Mouse (Mus musculus) splenic B cell, adult 2 months (primary cell): Measurements from ENCODE around the gene Mlxip.

ENCODE experiments used
- DNase-seq: peaks from one replicate; pipeline ENCODE4 v3.0.0-alpha.2; 2011; ENCODE audit warnings: low read depth, low spot score
- H3K27me3 ChIP-seq: 2 replicates; pipeline ENCODE4 v1.6.1; 2012; ENCODE audit warnings: mild to moderate bottlenecking, low read length, moderate library complexity, mixed read lengths; ENCODE audit not compliant: control insufficient read depth, poor library complexity, insufficient read depth, severe bottlenecking
- H3K36me3 ChIP-seq: 2 replicates; pipeline ENCODE4 v1.6.1; 2012; ENCODE audit warnings: mild to moderate bottlenecking, low read length, moderate library complexity, mixed read lengths; ENCODE audit not compliant: control insufficient read depth, poor library complexity, insufficient read depth, severe bottlenecking

The Mlxip gene

GRCm38 (mm10) chr5:123436071-123436779, 41.6 kb downstream of the Mlxip start:
- Histone ChIP-seq H3K27me3 (no peaks in the 10 kb centered on the region), H3K36me3 (peaks cover 2% of the 10 kb centered on the region)
- peak; percentile 46 for DNase-seq

DNA sequence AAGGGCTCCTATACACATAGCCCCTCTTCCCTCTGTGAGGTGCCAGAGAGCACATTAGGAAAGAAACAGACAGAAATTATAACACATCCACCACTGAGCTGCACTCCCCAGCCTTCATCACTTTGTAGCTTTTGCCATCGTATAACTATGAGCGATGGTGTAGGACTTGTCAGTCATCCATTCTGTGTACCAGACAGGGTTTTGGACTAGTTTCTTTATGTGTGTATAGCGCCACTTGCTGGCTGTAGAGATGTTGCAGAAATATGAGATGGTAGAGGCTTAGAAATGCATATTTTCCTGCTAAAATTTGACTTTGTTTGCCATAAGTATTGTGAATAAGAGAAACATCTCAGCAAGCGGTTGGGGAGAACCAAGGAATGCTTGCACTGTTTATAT, 42.2 kb downstream of the Mlxip start:
- H3K27me3 ChIP-seq: no peaks in the 10 kb centered on the region
- DNase-seq: peak; percentile 82

GRCm38 (mm10) chr5:123438381-123438780, 43.8 kb downstream of the Mlxip start:
- Histone ChIP-seq H3K36me3 (peaks cover 4% of the 10 kb centered on the region), H3K27me3 (no peaks in the 10 kb centered on the region)
- no peak for DNase-seq

More for the DNA sequence above, 42.2 kb downstream of the Mlxip start:
- H3K36me3 ChIP-seq: peaks cover 2% of the 10 kb centered on the region

DNA sequence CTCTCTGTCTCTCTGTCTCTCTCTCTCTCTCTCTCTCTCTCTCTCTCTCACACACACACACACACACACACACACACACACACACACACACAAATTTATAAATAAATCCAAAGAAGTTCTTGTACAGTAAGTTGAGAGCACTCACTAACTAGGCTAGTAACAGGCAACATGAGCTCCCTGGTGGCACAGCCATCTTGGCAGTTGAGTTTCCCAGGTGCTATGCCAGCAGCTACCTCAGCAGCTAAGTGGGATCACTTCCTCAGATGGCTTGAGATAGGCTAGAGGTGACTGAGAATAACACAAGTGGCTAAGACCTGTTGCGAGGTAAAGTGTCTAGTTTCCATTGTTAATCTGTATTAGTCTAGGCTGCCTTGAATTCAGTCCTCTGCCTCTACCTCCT, 44.7 kb downstream of the Mlxip start:
- DNase-seq: no peak
- H3K27me3 ChIP-seq: no peaks in the 10 kb centered on the region
- H3K36me3 ChIP-seq: peaks cover 5% of the 10 kb centered on the region

GRCm38 (mm10) chr5:123439941-123440340, 45.3 kb downstream of the Mlxip start:
- Histone ChIP-seq H3K36me3 (peaks cover 7% of the 10 kb centered on the region), H3K27me3 (no peaks in the 10 kb centered on the region)
- peak; percentile 29 for DNase-seq

DNA sequence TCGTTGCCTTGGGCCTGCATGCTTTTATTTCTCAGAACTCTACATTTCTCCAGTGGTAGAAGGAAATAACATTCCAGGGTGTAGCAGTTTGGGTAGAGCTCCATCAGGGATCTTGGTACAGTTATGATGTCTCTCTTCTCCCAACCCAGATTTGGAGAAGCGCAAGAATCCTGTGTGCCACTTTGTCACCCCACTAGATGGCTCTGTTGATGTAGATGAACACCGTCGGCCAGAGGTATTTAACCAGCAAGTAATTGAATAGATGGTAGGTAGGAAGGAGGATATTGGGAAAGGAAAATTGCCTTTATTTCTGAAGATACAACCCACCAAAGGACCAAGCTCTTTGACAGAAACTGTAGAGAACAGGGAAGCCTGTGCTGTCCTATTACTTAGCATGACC, 46.1 kb downstream of the Mlxip start:
- Histone ChIP-seq H3K27me3 (no peaks in the 10 kb centered on the region), H3K36me3 (peaks cover 12% of the 10 kb centered on the region)
- DNase-seq: no peak

- H3K27me3 ChIP-seq: no peaks in the 10 kb centered on the region
- H3K36me3 ChIP-seq: peaks cover 13% of the 10 kb centered on the region
- no peak for DNase-seq
Observed at GRCm38 (mm10) chr5:123442283-123442682, 47.7 kb downstream of the Mlxip start.

DNA sequence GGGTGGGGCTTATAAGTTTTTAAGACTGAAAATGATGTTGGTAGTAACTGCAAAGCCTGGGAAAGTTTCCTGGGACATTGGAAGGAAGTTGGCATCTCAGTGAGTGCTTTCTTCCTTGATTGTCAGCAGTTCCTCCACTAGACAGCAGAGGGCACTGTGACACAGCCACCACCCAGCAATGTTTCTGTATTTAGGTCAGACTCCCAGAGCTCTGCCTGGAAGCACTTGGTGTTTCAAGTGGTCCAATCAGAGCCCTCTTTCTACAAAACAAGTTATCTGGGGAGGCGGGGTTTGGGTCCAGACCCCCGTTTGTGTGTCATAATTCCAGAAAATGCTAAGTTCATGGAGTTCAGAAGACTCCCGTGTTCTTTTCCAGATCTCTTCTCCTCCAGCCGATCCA, 49.5 kb downstream of the Mlxip start:
- DNase-seq: peak; percentile 81
- Histone ChIP-seq H3K36me3 (peaks cover 14% of the 10 kb centered on the region), H3K27me3 (no peaks in the 10 kb centered on the region)

- H3K36me3 ChIP-seq: peaks cover 19% of the 10 kb centered on the region
- H3K27me3 ChIP-seq: no peaks in the 10 kb centered on the region
- DNase-seq: no peak
Observed at GRCm38 (mm10) chr5:123444849-123445334, 50.3 kb downstream of the Mlxip start.

GRCm38 (mm10) chr5:123451886-123452285, 57.3 kb downstream of the Mlxip start:
- peaks cover 18% of the 10 kb centered on the region for H3K36me3 ChIP-seq
- no peak for DNase-seq
- H3K27me3 ChIP-seq: no peaks in the 10 kb centered on the region

- H3K27me3 ChIP-seq: no peaks in the 10 kb centered on the region
- no peak for DNase-seq
- H3K36me3 ChIP-seq: 0 out of 2 replicates have a peak, but pooled peaks cover 1% of the 10 kb centered on the region
Observed at GRCm38 (mm10) chr5:123461420-123461819, 66.8 kb downstream of the Mlxip start.

GRCm38 (mm10) chr5:123464638-123465037, 70.0 kb downstream of the Mlxip start:
- peak; percentile 28 for DNase-seq
- Histone ChIP-seq H3K36me3 (no peaks in the 10 kb centered on the region), H3K27me3 (no peaks in the 10 kb centered on the region)

- peak; percentile 31 for DNase-seq
- no peaks in the 10 kb centered on the region for H3K27me3 ChIP-seq
- H3K36me3 ChIP-seq: no peaks in the 10 kb centered on the region
Observed at GRCm38 (mm10) chr5:123470784-123471400, 76.3 kb downstream of the Mlxip start.

DNA sequence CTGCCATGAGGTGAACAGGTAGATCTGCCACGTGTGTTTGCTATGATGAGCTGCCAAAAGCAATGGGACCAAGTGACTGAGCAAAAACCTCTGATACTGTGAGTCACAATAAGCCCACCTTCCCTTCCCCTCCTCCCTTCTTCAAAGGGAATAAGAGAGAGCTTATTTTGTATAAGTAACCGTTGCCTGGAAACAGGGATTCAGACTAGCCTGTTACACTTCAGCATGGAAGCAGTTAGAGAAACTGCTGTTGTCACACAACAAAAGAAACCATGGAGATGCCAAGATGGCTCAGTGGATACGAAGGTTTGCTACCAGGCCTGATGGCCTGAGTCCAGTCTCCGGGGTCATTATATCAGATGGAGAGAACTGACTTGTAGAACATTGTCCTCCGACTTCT, 79.2 kb downstream of the Mlxip start:
- Histone ChIP-seq H3K27me3 (no peaks in the 10 kb centered on the region), H3K36me3 (no peaks in the 10 kb centered on the region)
- no peak for DNase-seq

GRCm38 (mm10) chr5:123487659-123488395, 93.2 kb downstream of the Mlxip start:
- DNase-seq: peak; percentile 39
- no peaks in the 10 kb centered on the region; the same call in 1 of the 2 replicates for H3K27me3 ChIP-seq
- H3K36me3 ChIP-seq: no peaks in the 10 kb centered on the region
